Mouse (Mus musculus) liver, embryonic 13.5 days (tissue): Measurements from ENCODE around the gene Ap1g1. TPM values are rescaled to one million over a fixed set of nuclear protein-coding genes. Genes with fewer than 3 reads are reported as not detected.

ENCODE experiments used
- ATAC-seq: fragments of 200-750 bp; cut with Nextera tagmentation; 2 replicates; pipeline ENCODE4 v1.8.0; 2017; ENCODE audit warnings: low read depth, mild to moderate bottlenecking, moderate number of reproducible peaks, moderate library complexity
- DNase-seq: peaks from one replicate; pipeline ENCODE4 v3.0.0; 2022
- H3K27ac ChIP-seq: fragments of 300-500 bp; sonication (generic); 2 replicates; pipeline ENCODE4 v1.5.1; 2015; ENCODE audit warnings: moderate library complexity, mild to moderate bottlenecking, inconsistent platforms
- H3K27me3 ChIP-seq: fragments of 300-500 bp; sonication (generic); 2 replicates; pipeline ENCODE4 v1.6.1; 2015; ENCODE audit warnings: mild to moderate bottlenecking, inconsistent platforms
- H3K36me3 ChIP-seq: fragments of 300-500 bp; sonication (generic); 2 replicates; pipeline ENCODE4 v1.6.1; 2015; ENCODE audit warnings: mild to moderate bottlenecking, inconsistent platforms
- H3K4me1 ChIP-seq: fragments of 300-500 bp; sonication (generic); replicated peaks from 2 replicates; pipeline ENCODE4 v1.6.1; 2015; ENCODE audit warnings: inconsistent platforms
- H3K4me2 ChIP-seq: fragments of 300-500 bp; sonication (generic); 2 replicates; pipeline ENCODE4 v1.6.1; 2015; ENCODE audit warnings: inconsistent platforms, mild to moderate bottlenecking, moderate library complexity
- H3K4me3 ChIP-seq: fragments of 300-500 bp; sonication (generic); replicated peaks from 2 replicates; pipeline ENCODE4 v1.5.1; 2015; ENCODE audit warnings: mild to moderate bottlenecking, inconsistent platforms
- H3K9ac ChIP-seq: fragments of 300-500 bp; sonication (generic); 2 replicates; pipeline ENCODE4 v1.6.1; 2015; ENCODE audit warnings: mild to moderate bottlenecking, inconsistent platforms
- H3K9me3 ChIP-seq: fragments of 300-500 bp; sonication (generic); replicated peaks from 2 replicates; pipeline ENCODE4 v1.6.1; 2016; ENCODE audit warnings: inconsistent platforms
- WGBS: fragments of 180-500 bp; shearing (Covaris S2); methylation state at CpG from one replicate; pipeline ENCODE4 v1.1.7; 2015; ENCODE audit not compliant: insufficient replicate concordance; 5-methylcytosine and 5-hydroxymethylcytosine counted together
- polyA plus RNA-seq: library from polyadenylated mRNA; unstranded; fragments of >200 nt; fragmentation: Nextera tagmentation; extraction: Ambion mirVana; gene quantifications from 2 replicates; pipeline ENCODE4 v1.2.1, GENCODE M21; 2015

Ap1g1 gene
- polyA plus RNA-seq, 1 experiment from 2014 or later, result 13.4 TPM

DNA sequence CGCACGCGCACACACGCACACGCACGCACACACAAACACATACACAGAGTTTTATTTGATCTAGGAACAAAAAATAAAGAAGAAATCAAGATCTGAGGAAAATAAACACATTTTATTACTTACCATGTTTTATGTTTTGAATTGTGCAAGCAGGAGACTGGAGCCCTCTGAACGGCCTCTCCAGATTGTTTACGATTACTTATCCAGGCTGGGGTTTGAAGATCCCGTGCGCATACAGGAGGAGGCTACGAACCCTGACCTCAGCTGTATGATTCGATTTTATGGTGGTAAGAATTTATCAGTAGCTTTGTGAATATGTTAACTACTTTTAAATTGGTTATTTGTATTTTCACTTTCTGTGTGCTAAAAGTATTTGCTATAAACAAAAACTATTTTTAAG is 117.0 kb downstream of the Ap1g1 start:
- peaks cover 16% of the 10 kb centered on the region for H3K4me1 ChIP-seq
- no peak for ATAC-seq
- no peaks in the 10 kb centered on the region; the same call in 1 of the 2 replicates for H3K9me3 ChIP-seq
- H3K9ac ChIP-seq, result no peak overlapping the region
- H3K27ac ChIP-seq, result no peak overlapping the region
- H3K36me3 ChIP-seq, result peaks cover 43% of the 10 kb centered on the region
- H3K4me2 ChIP-seq, result no peak overlapping the region
- WGBS, result 94% methylated on average over 12 of the region's 12 CpGs
- DNase-seq, result no peak
- no peaks in the 10 kb centered on the region for H3K27me3 ChIP-seq
- H3K4me3 ChIP-seq, result no peak overlapping the region

DNA sequence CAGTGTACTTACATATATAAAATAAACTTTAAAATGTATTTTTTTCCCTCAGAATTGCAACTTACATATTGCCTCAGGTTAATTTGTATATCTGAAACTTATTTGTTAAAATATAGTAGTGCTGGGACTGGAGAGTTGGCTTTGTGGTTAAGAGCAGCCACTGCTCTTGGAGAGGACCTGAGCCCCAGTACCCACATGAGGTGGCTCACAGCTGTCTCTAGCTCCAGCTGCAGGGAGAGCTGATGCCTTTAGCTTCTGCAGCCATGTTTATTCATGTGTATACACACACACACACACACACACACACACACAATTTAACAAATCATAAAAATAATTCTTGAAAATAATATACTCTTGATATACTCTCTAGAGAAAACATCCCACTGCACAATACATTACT is 124.0 kb downstream of the Ap1g1 start:
- H3K4me2 ChIP-seq, result no peak overlapping the region
- DNase-seq (no peak), ATAC-seq (no peak)
- no peaks in the 10 kb centered on the region for H3K27me3 ChIP-seq
- no peaks in the 10 kb centered on the region for H3K4me1 ChIP-seq
- H3K36me3 ChIP-seq, result peaks cover 51% of the 10 kb centered on the region
- no peak overlapping the region for H3K9ac ChIP-seq
- no peaks in the 10 kb centered on the region for H3K9me3 ChIP-seq
- H3K4me3 ChIP-seq, result no peak overlapping the region
- H3K27ac ChIP-seq, result no peak overlapping the region

GRCm38 (mm10) chr8:109903909-109904469 is 125.6 kb downstream of the Ap1g1 start:
- no peak overlapping the region for H3K4me3 ChIP-seq
- ATAC-seq (no peak), DNase-seq (no peak)
- H3K27ac ChIP-seq, result no peak overlapping the region
- H3K36me3 ChIP-seq, result peaks cover 62% of the 10 kb centered on the region
- no peak overlapping the region for H3K9ac ChIP-seq
- H3K4me1 ChIP-seq, result no peaks in the 10 kb centered on the region
- WGBS, result 73% methylated on average over 10 of the region's 10 CpGs
- no peaks in the 10 kb centered on the region for H3K27me3 ChIP-seq
- H3K9me3 ChIP-seq, result no peaks in the 10 kb centered on the region
- no peak overlapping the region for H3K4me2 ChIP-seq

GRCm38 (mm10) chr8:109904928-109905668 is 126.7 kb downstream of the Ap1g1 start:
- H3K4me1 ChIP-seq, result no peaks in the 10 kb centered on the region
- H3K4me3 ChIP-seq, result no peak overlapping the region
- no peaks in the 10 kb centered on the region for H3K9me3 ChIP-seq
- DNase-seq (no peak), ATAC-seq (no peak)
- WGBS, result 86% methylated on average over 1 of the region's 1 CpGs
- no peaks in the 10 kb centered on the region for H3K27me3 ChIP-seq
- no peak overlapping the region for H3K27ac ChIP-seq
- H3K36me3 ChIP-seq, result peaks cover 67% of the 10 kb centered on the region
- H3K4me2 ChIP-seq, result no peak overlapping the region
- no peak overlapping the region for H3K9ac ChIP-seq

DNA sequence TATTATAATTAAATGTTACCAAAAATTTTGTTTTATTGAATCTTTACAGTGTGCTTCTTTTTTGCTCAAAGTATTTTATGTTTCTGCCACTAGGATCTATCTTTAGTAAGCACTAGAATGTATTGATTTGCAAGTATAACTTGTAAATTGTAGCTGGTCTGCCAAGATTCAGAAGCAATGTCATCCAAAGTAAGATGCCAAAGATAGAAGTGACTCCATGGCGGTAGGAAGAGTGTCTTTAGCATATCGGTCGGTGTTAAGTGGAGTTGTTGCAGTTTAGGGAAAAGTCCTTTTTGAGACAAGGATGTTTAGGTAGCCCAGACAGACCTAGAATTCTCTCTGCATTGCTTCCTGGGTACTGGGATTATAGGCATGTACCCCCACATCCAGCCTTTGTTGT is 128.6 kb downstream of the Ap1g1 start:
- H3K4me3 ChIP-seq, result no peak overlapping the region
- DNase-seq (no peak), ATAC-seq (no peak)
- peaks cover 64% of the 10 kb centered on the region for H3K36me3 ChIP-seq
- no peak overlapping the region for H3K9ac ChIP-seq
- no peaks in the 10 kb centered on the region for H3K9me3 ChIP-seq
- no peaks in the 10 kb centered on the region for H3K4me1 ChIP-seq
- no peak overlapping the region for H3K27ac ChIP-seq
- no peaks in the 10 kb centered on the region for H3K27me3 ChIP-seq
- WGBS, result 92% methylated on average over 3 of the region's 3 CpGs
- no peak overlapping the region for H3K4me2 ChIP-seq

DNA sequence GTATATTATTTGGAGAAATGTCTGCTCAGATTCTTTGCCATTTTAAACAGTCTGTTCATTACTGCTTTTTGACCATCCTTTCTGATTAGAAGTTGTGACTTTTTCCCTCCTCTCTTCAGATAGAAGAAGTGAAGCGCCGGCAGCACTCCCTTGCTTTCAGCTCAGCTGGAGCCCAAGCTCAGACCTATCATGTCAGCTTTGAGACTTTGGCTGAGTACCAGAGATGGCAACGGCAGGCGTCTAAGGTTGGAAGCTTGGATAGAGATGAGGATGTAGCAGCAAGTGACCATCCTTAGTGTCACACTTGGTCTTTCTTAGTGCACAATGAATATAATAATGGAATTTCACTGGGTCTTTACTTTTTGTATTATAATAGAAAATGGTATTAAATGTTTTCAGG is 129.0 kb downstream of the Ap1g1 start:
- H3K9me3 ChIP-seq, result no peaks in the 10 kb centered on the region
- no peak overlapping the region for H3K9ac ChIP-seq
- 90% methylated on average over 4 of the region's 4 CpGs for WGBS
- ATAC-seq, result no peak
- no peak overlapping the region for H3K4me3 ChIP-seq
- no peak for DNase-seq
- peaks cover 64% of the 10 kb centered on the region for H3K36me3 ChIP-seq
- no peaks in the 10 kb centered on the region for H3K4me1 ChIP-seq
- no peak overlapping the region for H3K4me2 ChIP-seq
- H3K27me3 ChIP-seq, result no peaks in the 10 kb centered on the region
- H3K27ac ChIP-seq, result no peak overlapping the region

Other genes starting within 250 kb of the Ap1g1 start
- gene Dhx38, start 212.7 kb upstream of the Ap1g1 start, polyA plus RNA-seq, result 12.5 and 14.4 TPM in 2 replicates
- 11.8 and 13.4 TPM in 2 replicates for gene Txnl4b, start 212.7 kb upstream of the Ap1g1 start, polyA plus RNA-seq
- 13.9 and 16.7 TPM in 2 replicates for gene Hp, start 199.4 kb upstream of the Ap1g1 start, polyA plus RNA-seq
- gene Dhodh, start 169.9 kb upstream of the Ap1g1 start, polyA plus RNA-seq, result 25.9 and 26.5 TPM in 2 replicates
- 0.58 and 0.85 TPM in 2 replicates for gene Pkd1l3, start 164.0 kb upstream of the Ap1g1 start, polyA plus RNA-seq
- 35.8 and 44.2 TPM in 2 replicates for gene Ist1, start 85.3 kb upstream of the Ap1g1 start, polyA plus RNA-seq
- gene Zfp821, start 73.0 kb upstream of the Ap1g1 start, polyA plus RNA-seq, result 5.4 and 6.0 TPM in 2 replicates
- 2.9 and 3.0 TPM in 2 replicates for gene Atxn1l, start 40.8 kb upstream of the Ap1g1 start, polyA plus RNA-seq
- 2.7 and 3.2 TPM in 2 replicates for gene Phlpp2, start 90.0 kb downstream of the Ap1g1 start, polyA plus RNA-seq
- gene Marveld3, start 183.6 kb downstream of the Ap1g1 start, polyA plus RNA-seq, result 0.14 TPM in 1 of 2 replicates, not detected in the other
- gene Tat, start 211.9 kb downstream of the Ap1g1 start, polyA plus RNA-seq, result 0.16 and 0.20 TPM in 2 replicates